Comparison of ENCODE assay signal across 9 mouse cellular contexts in the genomic region with DNA sequence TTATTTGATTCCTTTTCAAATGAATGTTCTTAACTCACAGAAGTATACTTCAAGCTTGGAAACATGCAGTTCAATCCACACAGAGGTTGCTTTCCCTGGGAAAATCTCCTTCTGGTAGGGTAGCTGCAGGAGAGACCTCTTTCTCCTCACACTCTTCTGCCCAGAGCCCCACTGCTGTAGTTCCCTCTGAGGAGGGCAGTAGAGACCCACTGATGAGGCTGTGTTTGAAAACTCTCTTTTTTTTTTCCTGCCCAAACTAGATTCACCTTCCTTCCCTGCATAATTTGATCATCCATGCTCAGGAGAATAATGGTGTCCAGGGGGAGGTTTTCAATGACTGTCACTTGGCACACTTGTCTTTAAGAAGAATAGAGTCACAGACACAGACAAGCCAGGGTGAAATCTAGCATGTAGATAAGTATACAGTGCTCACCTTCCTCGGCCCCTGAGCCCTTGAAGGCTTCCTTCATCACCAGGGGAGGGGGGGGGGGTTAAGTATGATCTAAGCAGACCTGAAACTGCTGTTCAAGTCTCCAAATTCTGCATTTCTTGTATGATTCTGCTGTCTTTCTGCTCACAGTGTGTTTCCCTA.
DNase-seq lines count a peak whose midpoint lies in the region; ATAC-seq lines count a peak whose summit lies in the region.
"Had no signal": no experiment of that assay in that cellular context is flagged by ENCODE, and none has a peak within 500 bp of the region (broad histone marks: within the 10 kb centered on the region; RNA-seq: fewer than 3 reads in every experiment).

No protein-coding gene starts in this region.

- no peak overlapping the region for H3K27ac ChIP-seq in kidney, embryonic 16.5 days (ENCODE audit: low read length)
- peak overlapping the region; percentile 42; the same call in 1 of the 2 replicates for H3K27ac ChIP-seq in hindbrain, embryonic 11.5 days (ENCODE audit: low read depth, low read length)

- WGBS in kidney, embryonic 16.5 days = 71% methylated on average over 1 of the region's 1 CpGs
- WGBS in hindbrain, embryonic 11.5 days = 15% methylated on average over 1 of the region's 1 CpGs

- H3K27me3 ChIP-seq in kidney, embryonic 16.5 days (ENCODE audit: insufficient read depth, low read length) = no peaks in the 10 kb centered on the region
- no peaks in the 10 kb centered on the region for H3K27me3 ChIP-seq in hindbrain, embryonic 11.5 days (ENCODE audit: control insufficient read depth, insufficient read depth, low read length)

- H3K36me3 ChIP-seq in kidney, embryonic 16.5 days (ENCODE audit: insufficient read depth, low read length) = no peaks in the 10 kb centered on the region
- H3K36me3 ChIP-seq in hindbrain, embryonic 11.5 days (ENCODE audit: control insufficient read depth, insufficient read depth, low read length) = no peaks in the 10 kb centered on the region

- peak; percentile 69; the same call in 1 of the 2 replicates for ATAC-seq in kidney, embryonic 16.5 days (ENCODE audit: low FRiP score, low TSS enrichment)
- peak; percentile 51; the same call in 1 of the 2 replicates for ATAC-seq in hindbrain, embryonic 11.5 days (ENCODE audit: low FRiP score)
- no peak for ATAC-seq in megakaryocyte, adult 5-6 weeks (ENCODE audit: poor library complexity, severe bottlenecking)

- no peak overlapping the region for H3K4me2 ChIP-seq in kidney, embryonic 16.5 days (replicated peaks; ENCODE audit: low read depth, low read length)
- no peak overlapping the region for H3K4me2 ChIP-seq in hindbrain, embryonic 11.5 days (replicated peaks; ENCODE audit: low read depth, low read length)

- H3K4me3 ChIP-seq in kidney, embryonic 16.5 days (ENCODE audit: low read length) = no peak overlapping the region
- no peak overlapping the region for H3K4me3 ChIP-seq in hindbrain, embryonic 11.5 days (ENCODE audit: low read depth, low read length)

- DNase-seq in kidney, adult 11 months = no peak
- DNase-seq in urinary bladder, postnatal 14 days (ENCODE audit: low spot score) = peak; percentile 9
- no peak for DNase-seq in urinary bladder, postnatal 10 days (ENCODE audit: low spot score)
- DNase-seq in hindbrain, embryonic 11.5 days (ENCODE audit: low spot score) = peak; percentile 54
- DNase-seq in skeletal muscle tissue, adult 2 months (ENCODE audit: low read depth, low spot score) = peak; percentile 3
- no peak for DNase-seq in thymus, adult 18-20 months
- DNase-seq: thymus, postnatal 36 days had no signal

- H3K9ac ChIP-seq in kidney, embryonic 16.5 days (replicated peaks; ENCODE audit: low read length) = no peak overlapping the region
- H3K9ac ChIP-seq in hindbrain, embryonic 11.5 days (ENCODE audit: low read depth, low read length) = no peak overlapping the region

- no peaks in the 10 kb centered on the region for H3K9me3 ChIP-seq in kidney, embryonic 16.5 days (ENCODE audit: low read length)
- no peaks in the 10 kb centered on the region for H3K9me3 ChIP-seq in hindbrain, embryonic 11.5 days (ENCODE audit: control insufficient read depth, low read length)

- H3K4me1 ChIP-seq in kidney, embryonic 16.5 days (ENCODE audit: insufficient read depth, low read length) = 0 out of 2 replicates have a peak, but pooled peaks cover 2% of the 10 kb centered on the region
- no peaks in the 10 kb centered on the region for H3K4me1 ChIP-seq in hindbrain, embryonic 11.5 days (replicated peaks; ENCODE audit: control insufficient read depth, insufficient read depth, low read length)

Comparison
In these comparisons a context has a peak if more than half of its experiments do, and no peak if none do; other contexts are left out.
1. DNase-seq: peak in urinary bladder, postnatal 14 days (single experiment), hindbrain, embryonic 11.5 days (single experiment) and skeletal muscle tissue, adult 2 months (single experiment); none in kidney, adult 11 months (single experiment), urinary bladder, postnatal 10 days (single experiment) and thymus, adult 18-20 months (0 of 2).